Mouse (Mus musculus) heart, adult 2 months (tissue): ENCODE measurements at regions not wholly inside any gene's neighbourhood (a gene's known extent, or its start where the extent isn't known, plus 50 kb on each side); places are given as distances from the start of the nearest gene placed in this dataset.

Source experiments
- DNase-seq, 2 experiments: peaks; one replicate each; pipeline ENCODE4 v3.0.0; 2021
- H3K27ac ChIP-seq: fragments of 200-600 bp; 2 replicates; pipeline ENCODE4 v1.8.1; 2022
- H3K27me3 ChIP-seq: fragments of 200-500 bp; 2 replicates; pipeline ENCODE4 v1.6.1; 2012; ENCODE audit warnings: mild to moderate bottlenecking, low read length, inconsistent platforms, mixed read lengths; ENCODE audit not compliant: control insufficient read depth, insufficient read depth
- H3K36me3 ChIP-seq: fragments of 200-500 bp; 2 replicates; pipeline ENCODE4 v1.6.1; 2012; ENCODE audit warnings: low read length, inconsistent platforms; ENCODE audit not compliant: control insufficient read depth, insufficient read depth
- H3K4me1 ChIP-seq: fragments of 200-500 bp; 2 replicates; pipeline ENCODE4 v1.6.1; 2011; ENCODE audit warnings: low read length; ENCODE audit not compliant: control insufficient read depth, insufficient read depth
- H3K4me3 ChIP-seq: fragments of 200-600 bp; 2 replicates; pipeline ENCODE4 v1.8.1; 2022
- H3K79me2 ChIP-seq: fragments of 200-500 bp; replicated peaks from 2 replicates; pipeline ENCODE4 v1.6.1; 2012; ENCODE audit warnings: mild to moderate bottlenecking, inconsistent platforms, low read length, moderate library complexity, mixed read lengths; ENCODE audit not compliant: control insufficient read depth, insufficient read depth
- H3K9ac ChIP-seq: fragments of 200-500 bp; 2 replicates; pipeline ENCODE4 v1.6.1; 2012; ENCODE audit warnings: low read depth, mild to moderate bottlenecking, control low read depth, inconsistent platforms, low read length, mixed read lengths
- CTCF ChIP-seq: fragments of 200-600 bp; IDR thresholded peaks from 2 replicates; pipeline ENCODE4 v1.8.1; 2022; ENCODE audit warnings: antibody characterized with exemption, mild to moderate bottlenecking, moderate library complexity
- EP300 ChIP-seq: fragments of 200-500 bp; IDR thresholded peaks from 2 replicates; pipeline ENCODE4 v1.6.1; 2011; ENCODE audit warnings: low read depth, low read length, control low read depth; ENCODE audit not compliant: insufficient read depth
- POLR2A ChIP-seq: fragments of 200-500 bp; IDR thresholded peaks from 2 replicates; pipeline ENCODE4 v1.6.1; 2011; ENCODE audit warnings: mild to moderate bottlenecking, low read depth, low read length, control low read depth; ENCODE audit not compliant: insufficient read depth
- WGBS: fragments of 180-500 bp; shearing (Covaris S2); methylation state at CpG from one replicate; pipeline ENCODE4 v1.1.7; 2018; 5-methylcytosine and 5-hydroxymethylcytosine counted together
- intact Hi-C: fragments of 180-260 bp; cut with DNase I; formaldehyde crosslinking; loops from one replicate; pipeline ENCODE4 v1.15.1; 2025

- Histone ChIP-seq H3K4me1 (no peaks in the 10 kb centered on the region), H3K9ac (no peak overlapping the region), H3K27me3 (no peaks in the 10 kb centered on the region), H3K79me2 (no peaks in the 10 kb centered on the region), H3K4me3 (no peak overlapping the region), H3K36me3 (no peaks in the 10 kb centered on the region), H3K27ac (no peak overlapping the region)
- DNase-seq: no peak
- intact Hi-C loops: no loop called here
- TF ChIP-seq CTCF: no peak
- TF ChIP-seq EP300: no peak
- TF ChIP-seq POLR2A: no peak
- 95% methylated on average over 1 of the region's 1 CpGs for WGBS
Measured at GRCm38 (mm10) chr2:84222049-84222448, 203.2 kb downstream of the Calcrl start.

- Histone ChIP-seq H3K27ac (peak overlapping the region; percentile 64), H3K27me3 (no peaks in the 10 kb centered on the region), H3K4me1 (peaks cover 5% of the 10 kb centered on the region), H3K4me3 (no peak overlapping the region), H3K36me3 (peaks cover 4% of the 10 kb centered on the region; the same call in 1 of the 2 replicates), H3K79me2 (no peaks in the 10 kb centered on the region), H3K9ac (no peak overlapping the region)
- 42% methylated on average over 3 of the region's 3 CpGs for WGBS
- intact Hi-C loops: loop anchor here (1.0 kb wide), 1 partner anchor 45 kb away; no protein-coding TSS in a partner anchor
- peak; percentile 40 to 62 for DNase-seq
- TF ChIP-seq CTCF (no peak), POLR2A (peak; percentile 27; the same call in 1 of the 2 replicates), EP300 (0 out of 2 replicates have a peak, but pooled peaks have one; percentile 30)
Measured at GRCm38 (mm10) chr2:84229777-84230176, 195.4 kb downstream of the Calcrl start.

GRCm38 (mm10) chr2:84235641-84236040 is 189.6 kb downstream of the Calcrl start:
- intact Hi-C loops: no loop called here
- H3K27ac ChIP-seq: no peak overlapping the region
- H3K79me2 ChIP-seq: no peaks in the 10 kb centered on the region
- no peak for TF ChIP-seq POLR2A
- no peak for TF ChIP-seq EP300
- no peak for TF ChIP-seq CTCF
- no peak overlapping the region for H3K4me3 ChIP-seq
- H3K4me1 ChIP-seq: no peaks in the 10 kb centered on the region
- H3K9ac ChIP-seq: no peak overlapping the region
- DNase-seq: no peak
- 88% methylated on average over 4 of the region's 4 CpGs for WGBS
- H3K36me3 ChIP-seq: no peaks in the 10 kb centered on the region
- H3K27me3 ChIP-seq: no peaks in the 10 kb centered on the region

- Histone ChIP-seq H3K27ac (peak overlapping the region; percentile 36; the same call in 1 of the 2 replicates), H3K79me2 (no peaks in the 10 kb centered on the region), H3K27me3 (no peaks in the 10 kb centered on the region), H3K4me1 (peaks cover 1% of the 10 kb centered on the region; the same call in 1 of the 2 replicates), H3K9ac (no peak overlapping the region), H3K4me3 (no peak overlapping the region), H3K36me3 (peaks cover 3% of the 10 kb centered on the region; the same call in 1 of the 2 replicates)
- TF ChIP-seq POLR2A (no peak), CTCF (no peak), EP300 (no peak)
- DNase-seq: no peak
- 49% methylated on average over 4 of the region's 4 CpGs for WGBS
- intact Hi-C loops: no loop called here
Measured at GRCm38 (mm10) chr2:84241244-84241643, 184.0 kb downstream of the Calcrl start.

- no peak overlapping the region for H3K4me3 ChIP-seq
- H3K79me2 ChIP-seq: no peaks in the 10 kb centered on the region
- H3K27ac ChIP-seq: peak overlapping the region; percentile 36
- intact Hi-C loops: no loop called here
- H3K9ac ChIP-seq: no peak overlapping the region
- H3K36me3 ChIP-seq: peaks cover 3% of the 10 kb centered on the region; the same call in 1 of the 2 replicates
- TF ChIP-seq CTCF (no peak), POLR2A (no peak)
- DNase-seq: no peak
- 39% methylated on average over 1 of the region's 1 CpGs for WGBS
- peaks cover 1% of the 10 kb centered on the region; the same call in 1 of the 2 replicates for H3K4me1 ChIP-seq
- no peaks in the 10 kb centered on the region for H3K27me3 ChIP-seq
Measured at GRCm38 (mm10) chr2:84241986-84242385, 183.2 kb downstream of the Calcrl start.

- no peak for TF ChIP-seq CTCF
- no peak for TF ChIP-seq EP300
- no peak for TF ChIP-seq POLR2A
- Histone ChIP-seq H3K79me2 (no peaks in the 10 kb centered on the region), H3K27me3 (no peaks in the 10 kb centered on the region), H3K4me3 (no peak overlapping the region), H3K27ac (no peak overlapping the region), H3K4me1 (peaks cover 7% of the 10 kb centered on the region), H3K9ac (no peak overlapping the region), H3K36me3 (peaks cover 3% of the 10 kb centered on the region; the same call in 1 of the 2 replicates)
- DNase-seq: no peak
- intact Hi-C loops: no loop called here
- 54% methylated on average over 2 of the region's 2 CpGs for whole genome bisulfite sequencing
Measured at GRCm38 (mm10) chr2:84245900-84246299, 179.3 kb downstream of the Calcrl start.
